Mouse (Mus musculus): ENCODE results near the gene U2af1l4. TPM values are rescaled to one million over a fixed set of nuclear protein-coding genes. Genes with fewer than 3 reads are reported as not detected.
A peak's percentile ranks its signal among the peaks of the same experiment; 100 is the strongest.

Gene U2af1l4
- total and polyA plus RNA-seq, 3 experiments = 42.5 to 71.2 (median 62.9) TPM

- no peak for TF ChIP-seq POLR2AphosphoS5 (IDR thresholded peaks at IDR 0.05; ENCODE audit: insufficient replicate concordance, low read depth, low read length)
- no peak for TF ChIP-seq GATA1 (IDR thresholded peaks at IDR 0.05; ENCODE audit: borderline replicate concordance, low read length)
- no peak for TF ChIP-seq CTCF (IDR thresholded peaks at IDR 0.05; ENCODE audit: low read depth, low read length)
- TF ChIP-seq GATA2 (IDR thresholded peaks at IDR 0.05; ENCODE audit: borderline replicate concordance, low read depth, low read length) = no peak
- TF ChIP-seq TAL1 (conservative IDR thresholded peaks at IDR 0.05; ENCODE audit: low read depth, low read length) = no peak
- DNase-seq (ENCODE audit: low spot score) (no peak), ATAC-seq (ENCODE audit: extremely low read depth, insufficient number of reproducible peaks, low FRiP score, poor library complexity, severe bottlenecking) (no peak)
- Histone ChIP-seq H3K27me3 (ENCODE audit: insufficient read depth, low read length) (no peaks in the 10 kb centered on the region), H3K9me3 (replicated peaks) (no peaks in the 10 kb centered on the region), H3K36me3 (replicated peaks) (peaks cover 63% of the 10 kb centered on the region), H3K4me1 (ENCODE audit: insufficient read depth, low read depth, low read length) (peaks cover 52% of the 10 kb centered on the region), H3K4me3 (ENCODE audit: low read depth, low read length) (peak overlapping the region; percentile 83)
Measured at GRCm38 (mm10) chr7:30563906-30564280, 792 bp downstream of the U2af1l4 start.

- DNase-seq (ENCODE audit: low spot score) (no peak), ATAC-seq (ENCODE audit: extremely low read depth, insufficient number of reproducible peaks, low FRiP score, poor library complexity, severe bottlenecking) (no peak)
- TF ChIP-seq GATA2 (IDR thresholded peaks at IDR 0.05; ENCODE audit: borderline replicate concordance, low read depth, low read length) (no peak), TAL1 (conservative IDR thresholded peaks at IDR 0.05; ENCODE audit: low read depth, low read length) (no peak), POLR2AphosphoS5 (IDR thresholded peaks at IDR 0.05; ENCODE audit: insufficient replicate concordance, low read depth, low read length) (no peak)
- peaks cover 75% of the 10 kb centered on the region for H3K36me3 ChIP-seq (replicated peaks)
- peaks cover 51% of the 10 kb centered on the region for H3K4me1 ChIP-seq (ENCODE audit: insufficient read depth, low read depth, low read length)
- H3K4me3 ChIP-seq (ENCODE audit: low read depth, low read length) = peak within 1 kb of the TSS; percentile 83; the same call in 1 of the 2 replicates
- no peaks in the 10 kb centered on the region for H3K27me3 ChIP-seq (ENCODE audit: insufficient read depth, low read length)
- no peaks in the 10 kb centered on the region for H3K9me3 ChIP-seq (replicated peaks)
Measured at GRCm38 (mm10) chr7:30564970-30565571, 2.0 kb downstream of the U2af1l4 start, which contains the start of gene Igflr1. Igflr1 (plus strand) TSS chr7:30565427.

GRCm38 (mm10) chr7:30566033-30566432 lies 2.9 kb downstream of the U2af1l4 start:
- H3K9me3 ChIP-seq (replicated peaks) = no peaks in the 10 kb centered on the region
- peaks cover 46% of the 10 kb centered on the region for H3K4me1 ChIP-seq (ENCODE audit: insufficient read depth, low read depth, low read length)
- ATAC-seq (ENCODE audit: extremely low read depth, insufficient number of reproducible peaks, low FRiP score, poor library complexity, severe bottlenecking) = no peak
- DNase-seq (ENCODE audit: low spot score) = no peak
- peaks cover 77% of the 10 kb centered on the region for H3K36me3 ChIP-seq (replicated peaks)
- H3K4me3 ChIP-seq (ENCODE audit: low read depth, low read length) = 0 out of 2 replicates have a peak overlapping the region, but pooled peaks have one; percentile 8
- TF ChIP-seq GATA2 (IDR thresholded peaks at IDR 0.05; ENCODE audit: borderline replicate concordance, low read depth, low read length) = no peak
- TF ChIP-seq POLR2AphosphoS5 (IDR thresholded peaks at IDR 0.05; ENCODE audit: insufficient replicate concordance, low read depth, low read length) = no peak
- TF ChIP-seq GATA1 (IDR thresholded peaks at IDR 0.05; ENCODE audit: borderline replicate concordance, low read length) = no peak
- no peak for TF ChIP-seq TAL1 (conservative IDR thresholded peaks at IDR 0.05; ENCODE audit: low read depth, low read length)
- no peaks in the 10 kb centered on the region for H3K27me3 ChIP-seq (ENCODE audit: insufficient read depth, low read length)

GRCm38 (mm10) chr7:30567555-30567954 lies 4.5 kb downstream of the U2af1l4 start:
- no peak for DNase-seq (ENCODE audit: low spot score)

GRCm38 (mm10) chr7:30572389-30572788 lies 9.3 kb downstream of the U2af1l4 start:
- H3K36me3 ChIP-seq (replicated peaks) = peaks cover 99% of the 10 kb centered on the region
- ATAC-seq (ENCODE audit: extremely low read depth, insufficient number of reproducible peaks, low FRiP score, poor library complexity, severe bottlenecking) = no peak
- H3K4me1 ChIP-seq (ENCODE audit: insufficient read depth, low read depth, low read length) = peaks cover 31% of the 10 kb centered on the region
- H3K4me3 ChIP-seq (ENCODE audit: low read depth, low read length) = no peak overlapping the region
- TF ChIP-seq POLR2AphosphoS5 (IDR thresholded peaks at IDR 0.05; ENCODE audit: insufficient replicate concordance, low read depth, low read length) (no peak), GATA2 (IDR thresholded peaks at IDR 0.05; ENCODE audit: borderline replicate concordance, low read depth, low read length) (no peak), TAL1 (conservative IDR thresholded peaks at IDR 0.05; ENCODE audit: low read depth, low read length) (no peak), GATA1 (IDR thresholded peaks at IDR 0.05; ENCODE audit: borderline replicate concordance, low read length) (no peak), CTCF (IDR thresholded peaks at IDR 0.05; ENCODE audit: low read depth, low read length) (no peak)
- no peaks in the 10 kb centered on the region for H3K9me3 ChIP-seq (replicated peaks)
- DNase-seq (ENCODE audit: low spot score) = no peak
- H3K27me3 ChIP-seq (ENCODE audit: insufficient read depth, low read length) = no peaks in the 10 kb centered on the region

More at GRCm38 (mm10) chr7:30567555-30567954, 4.5 kb downstream of the U2af1l4 start:
- Histone ChIP-seq H3K9me3 (replicated peaks) (no peaks in the 10 kb centered on the region), H3K27me3 (ENCODE audit: insufficient read depth, low read length) (no peaks in the 10 kb centered on the region), H3K4me1 (ENCODE audit: insufficient read depth, low read depth, low read length) (peaks cover 50% of the 10 kb centered on the region), H3K4me3 (ENCODE audit: low read depth, low read length) (no peak overlapping the region), H3K36me3 (replicated peaks) (peaks cover 87% of the 10 kb centered on the region)
- ATAC-seq (ENCODE audit: extremely low read depth, insufficient number of reproducible peaks, low FRiP score, poor library complexity, severe bottlenecking) = no peak
- no peak for TF ChIP-seq CTCF (IDR thresholded peaks at IDR 0.05; ENCODE audit: low read depth, low read length)

GRCm38 (mm10) chr7:30572969-30573368 lies 9.9 kb downstream of the U2af1l4 start:
- Histone ChIP-seq H3K4me1 (ENCODE audit: insufficient read depth, low read depth, low read length) (peaks cover 28% of the 10 kb centered on the region), H3K4me3 (ENCODE audit: low read depth, low read length) (no peak overlapping the region), H3K27me3 (ENCODE audit: insufficient read depth, low read length) (no peaks in the 10 kb centered on the region), H3K36me3 (replicated peaks) (peaks cover 100% of the 10 kb centered on the region), H3K9me3 (replicated peaks) (no peaks in the 10 kb centered on the region)
- TF ChIP-seq TAL1 (conservative IDR thresholded peaks at IDR 0.05; ENCODE audit: low read depth, low read length) (no peak), CTCF (IDR thresholded peaks at IDR 0.05; ENCODE audit: low read depth, low read length) (no peak), POLR2AphosphoS5 (IDR thresholded peaks at IDR 0.05; ENCODE audit: insufficient replicate concordance, low read depth, low read length) (no peak), GATA1 (IDR thresholded peaks at IDR 0.05; ENCODE audit: borderline replicate concordance, low read length) (no peak), GATA2 (IDR thresholded peaks at IDR 0.05; ENCODE audit: borderline replicate concordance, low read depth, low read length) (no peak)
- no peak for ATAC-seq (ENCODE audit: extremely low read depth, insufficient number of reproducible peaks, low FRiP score, poor library complexity, severe bottlenecking)
- DNase-seq (ENCODE audit: low spot score) = no peak
